Mouse (Mus musculus): ENCODE measurements around the gene H60c. TPM values are rescaled to one million over a fixed set of nuclear protein-coding genes. Genes with fewer than 3 reads are reported as not detected.

The H60c gene
- polyA plus RNA-seq (2012; fragmentation: generic; extraction: Trizol): not detected
- long read RNA-seq, experiment 1: 0 reads
- long read RNA-seq, experiment 2: 0 reads

DNA sequence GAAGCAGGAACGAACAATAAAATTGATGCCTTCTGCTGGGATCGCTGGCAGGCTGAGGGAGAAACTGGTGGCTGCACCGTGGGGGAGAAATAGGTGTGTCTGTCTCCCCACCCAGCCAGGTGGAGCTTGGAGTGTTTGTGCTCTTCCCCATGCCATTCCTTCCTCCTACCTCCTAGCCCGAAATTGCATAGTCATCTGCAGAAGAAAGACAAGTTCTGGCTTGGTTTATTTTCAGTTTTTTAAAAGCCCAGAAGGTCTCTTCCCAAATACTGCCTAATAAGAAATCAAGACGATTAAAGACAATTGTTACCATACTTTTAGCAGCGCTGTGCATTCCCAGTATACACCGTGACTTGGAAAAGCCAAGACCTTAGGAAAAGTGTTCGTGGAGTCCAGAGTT, at the start of gene H60c:
H60c (minus strand) TSS at position 101 of the 400 bp plus-strand sequence.
- H3K4me3 ChIP-seq (ENCODE audit: insufficient read depth, poor library complexity, severe bottlenecking): no peak within 1 kb of the TSS
- no peaks in the 10 kb centered on the region for H3K79me2 ChIP-seq (ENCODE audit: control insufficient read depth, insufficient read depth)
- no peak for TF ChIP-seq CEBPB (IDR thresholded peaks at IDR 0.05; ENCODE audit: low read depth)
- no peak for TF ChIP-seq USF1 (IDR thresholded peaks at IDR 0.05; ENCODE audit: low read depth)
- TF ChIP-seq MAX (IDR thresholded peaks at IDR 0.05): no peak
- peaks cover 6% of the 10 kb centered on the region for H3K27me3 ChIP-seq (ENCODE audit: control insufficient read depth, insufficient read depth, insufficient read length)
- no peak within 1 kb of the TSS for H3ac ChIP-seq (ENCODE audit: control insufficient read depth, insufficient read length, low read depth)
- H3K79me3 ChIP-seq (ENCODE audit: low read depth): no peaks in the 10 kb centered on the region
- H3K36me3 ChIP-seq (ENCODE audit: control insufficient read depth, insufficient read depth): no peaks in the 10 kb centered on the region

DNA sequence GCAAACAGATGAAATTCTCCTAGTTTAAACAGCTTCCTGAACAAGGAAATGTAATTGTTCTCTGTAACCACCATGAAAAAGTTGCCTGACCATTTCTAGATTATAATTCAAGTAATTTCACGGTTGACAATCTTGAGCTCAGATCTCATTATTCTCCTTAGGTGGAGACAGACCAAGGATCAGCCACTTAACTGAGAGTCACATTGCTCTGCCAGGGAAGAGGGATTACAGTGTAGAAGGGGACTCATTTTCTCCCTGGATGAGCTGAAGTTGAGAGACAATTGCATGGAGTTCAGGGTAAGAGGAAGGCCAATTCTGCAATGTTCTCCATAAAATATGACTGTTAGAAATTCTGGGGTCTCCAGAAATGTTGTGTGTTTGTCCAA, 41.2 kb upstream of the H60c start:
- Histone ChIP-seq H3K27me3 (ENCODE audit: control insufficient read depth, insufficient read depth, insufficient read length) (no peaks in the 10 kb centered on the region), H3K79me3 (ENCODE audit: low read depth) (no peaks in the 10 kb centered on the region), H3K79me2 (ENCODE audit: control insufficient read depth, insufficient read depth) (no peaks in the 10 kb centered on the region), H3ac (ENCODE audit: control insufficient read depth, insufficient read length, low read depth) (no peak overlapping the region), H3K4me3 (ENCODE audit: insufficient read depth, poor library complexity, severe bottlenecking) (no peak overlapping the region), H3K36me3 (ENCODE audit: control insufficient read depth, insufficient read depth) (no peaks in the 10 kb centered on the region)
- TF ChIP-seq MYOG (IDR thresholded peaks at IDR 0.05; ENCODE audit: control insufficient read depth, extremely low read depth, insufficient read length) (no peak), USF1 (IDR thresholded peaks at IDR 0.05; ENCODE audit: low read depth) (no peak), CEBPB (IDR thresholded peaks at IDR 0.05; ENCODE audit: low read depth) (no peak)

DNA sequence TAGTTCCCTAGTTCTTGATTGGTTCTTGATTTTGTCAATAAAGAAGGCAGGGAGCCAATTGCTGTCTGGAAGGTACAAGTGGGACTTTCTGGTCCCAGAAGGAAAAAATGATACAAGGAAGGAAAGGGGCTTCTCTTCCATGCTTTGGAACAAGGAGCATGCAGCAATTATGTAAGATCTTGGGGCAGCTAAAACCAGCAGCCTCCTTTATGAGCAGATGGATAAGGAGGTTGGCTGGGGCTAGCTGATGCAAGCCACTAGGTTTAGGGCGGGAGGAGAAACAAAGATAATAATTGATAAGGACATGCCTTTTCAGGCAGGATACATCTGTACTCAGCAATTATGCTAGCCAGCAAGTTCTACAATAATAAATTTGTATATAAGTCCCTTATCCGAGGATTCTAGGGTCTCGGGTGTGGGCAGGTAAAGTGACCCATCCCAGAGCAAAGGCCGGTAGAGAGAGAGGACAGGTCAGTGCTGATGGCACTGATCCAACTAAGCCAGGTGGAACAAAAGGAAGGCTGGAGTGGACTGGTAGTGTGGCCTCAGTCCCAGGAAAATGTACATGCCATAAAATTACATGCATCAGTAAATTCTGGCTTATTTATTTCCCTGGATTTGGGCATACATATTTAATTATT, 40.7 kb upstream of the H60c start:
- no peaks in the 10 kb centered on the region for H3K79me2 ChIP-seq (ENCODE audit: control insufficient read depth, insufficient read depth)
- H3K27me3 ChIP-seq (ENCODE audit: control insufficient read depth, insufficient read depth, insufficient read length): no peaks in the 10 kb centered on the region
- H3ac ChIP-seq (ENCODE audit: control insufficient read depth, insufficient read length, low read depth): no peak overlapping the region
- no peak overlapping the region for H3K4me3 ChIP-seq (ENCODE audit: insufficient read depth, poor library complexity, severe bottlenecking)
- no peaks in the 10 kb centered on the region for H3K79me3 ChIP-seq (ENCODE audit: low read depth)
- no peaks in the 10 kb centered on the region for H3K36me3 ChIP-seq (ENCODE audit: control insufficient read depth, insufficient read depth)
- TF ChIP-seq MAX (IDR thresholded peaks at IDR 0.05) (no peak), CTCF (IDR thresholded peaks at IDR 0.05; ENCODE audit: control insufficient read depth, insufficient read depth, insufficient read length) (no peak), MYOD1 (IDR thresholded peaks at IDR 0.05; ENCODE audit: control insufficient read depth, insufficient read length, low read depth) (no peak), CEBPB (IDR thresholded peaks at IDR 0.05; ENCODE audit: low read depth) (no peak)

GRCm38 (mm10) chr10:3307752-3308151, 40.2 kb upstream of the H60c start:
- Histone ChIP-seq H3ac (ENCODE audit: control insufficient read depth, insufficient read length, low read depth) (no peak overlapping the region), H3K36me3 (ENCODE audit: control insufficient read depth, insufficient read depth) (no peaks in the 10 kb centered on the region)
- TF ChIP-seq FOSL1 (IDR thresholded peaks at IDR 0.05; ENCODE audit: insufficient read depth, low read length, poor library complexity, severe bottlenecking): no peak
- TF ChIP-seq CTCF (IDR thresholded peaks at IDR 0.05; ENCODE audit: control insufficient read depth, insufficient read depth, insufficient read length): no peak
- no peak for TF ChIP-seq MYOD1 (IDR thresholded peaks at IDR 0.05; ENCODE audit: control insufficient read depth, insufficient read length, low read depth)

DNA sequence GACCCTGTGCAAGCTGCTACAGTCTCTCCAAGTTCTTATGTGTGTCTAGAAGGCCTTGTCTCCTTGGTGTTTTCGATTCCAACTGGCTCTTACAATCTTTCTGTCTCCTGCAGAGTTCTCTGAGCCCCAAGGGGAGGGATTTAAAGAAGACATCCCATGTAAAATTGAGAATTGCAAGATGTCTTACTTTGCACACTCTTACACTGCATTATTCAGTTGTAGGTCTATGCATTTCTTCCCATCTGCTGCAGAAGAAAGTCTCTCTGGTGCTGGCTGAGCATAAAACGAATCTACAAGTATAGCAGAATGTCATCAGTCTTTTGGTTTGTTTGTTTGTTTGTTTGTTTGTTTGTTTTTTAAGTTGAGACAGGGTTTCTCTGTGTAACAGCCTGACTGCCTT, 26.4 kb upstream of the H60c start:
- Histone ChIP-seq H3K27me3 (ENCODE audit: control insufficient read depth, insufficient read depth, insufficient read length) (no peaks in the 10 kb centered on the region), H3K79me2 (ENCODE audit: control insufficient read depth, insufficient read depth) (no peaks in the 10 kb centered on the region), H3K36me3 (ENCODE audit: control insufficient read depth, insufficient read depth) (no peaks in the 10 kb centered on the region), H3ac (ENCODE audit: control insufficient read depth, insufficient read length, low read depth) (no peak overlapping the region), H3K4me3 (ENCODE audit: insufficient read depth, poor library complexity, severe bottlenecking) (no peak overlapping the region), H3K79me3 (ENCODE audit: low read depth) (no peaks in the 10 kb centered on the region)
- TF ChIP-seq CEBPB (IDR thresholded peaks at IDR 0.05; ENCODE audit: low read depth): no peak
- TF ChIP-seq MAX (IDR thresholded peaks at IDR 0.05): no peak
- TF ChIP-seq MYOG (IDR thresholded peaks at IDR 0.05; ENCODE audit: control insufficient read depth, extremely low read depth, insufficient read length): no peak
- TF ChIP-seq USF1 (IDR thresholded peaks at IDR 0.05; ENCODE audit: low read depth): no peak
- no peak for TF ChIP-seq FOSL1 (IDR thresholded peaks at IDR 0.05; ENCODE audit: insufficient read depth, low read length, poor library complexity, severe bottlenecking)
- TF ChIP-seq MYOD1 (IDR thresholded peaks at IDR 0.05; ENCODE audit: control insufficient read depth, insufficient read length, low read depth): no peak
- no peak for TF ChIP-seq CTCF (IDR thresholded peaks at IDR 0.05; ENCODE audit: control insufficient read depth, insufficient read depth, insufficient read length)

More at GRCm38 (mm10) chr10:3307752-3308151, 40.2 kb upstream of the H60c start:
- Histone ChIP-seq H3K27me3 (ENCODE audit: control insufficient read depth, insufficient read depth, insufficient read length) (no peaks in the 10 kb centered on the region), H3K4me3 (ENCODE audit: insufficient read depth, poor library complexity, severe bottlenecking) (no peak overlapping the region), H3K79me2 (ENCODE audit: control insufficient read depth, insufficient read depth) (no peaks in the 10 kb centered on the region), H3K79me3 (ENCODE audit: low read depth) (no peaks in the 10 kb centered on the region)

DNA sequence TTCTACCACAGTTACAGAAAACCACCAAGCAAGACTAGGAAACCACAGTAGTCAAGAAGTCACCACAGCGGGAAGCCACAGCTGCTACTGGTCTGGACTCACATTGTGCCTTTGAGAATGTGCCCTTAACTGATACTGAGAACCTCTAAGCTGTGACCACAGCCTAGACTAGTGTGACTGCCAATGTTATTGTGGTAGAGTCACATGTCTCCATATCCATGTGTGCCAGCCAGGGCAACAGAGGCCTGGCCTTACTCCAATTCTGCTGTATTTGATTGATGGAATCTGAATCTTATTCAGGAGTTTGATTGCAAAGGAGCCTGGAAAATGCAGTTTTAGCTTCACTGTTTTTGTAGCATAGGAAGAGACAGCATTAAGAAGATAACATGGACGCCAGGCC, 13.5 kb upstream of the H60c start:
- no peaks in the 10 kb centered on the region for H3K27me3 ChIP-seq (ENCODE audit: control insufficient read depth, insufficient read depth, insufficient read length)
- no peaks in the 10 kb centered on the region for H3K79me2 ChIP-seq (ENCODE audit: control insufficient read depth, insufficient read depth)
- TF ChIP-seq CEBPB (IDR thresholded peaks at IDR 0.05; ENCODE audit: low read depth): no peak
- no peak for TF ChIP-seq CTCF (IDR thresholded peaks at IDR 0.05; ENCODE audit: control insufficient read depth, insufficient read depth, insufficient read length)
- no peak for TF ChIP-seq FOSL1 (IDR thresholded peaks at IDR 0.05; ENCODE audit: insufficient read depth, low read length, poor library complexity, severe bottlenecking)
- TF ChIP-seq MYOD1 (IDR thresholded peaks at IDR 0.05; ENCODE audit: control insufficient read depth, insufficient read length, low read depth): peak; percentile 50
- no peak for TF ChIP-seq MYOG (IDR thresholded peaks at IDR 0.05; ENCODE audit: control insufficient read depth, extremely low read depth, insufficient read length)
- peak; percentile 59 for TF ChIP-seq USF1 (IDR thresholded peaks at IDR 0.05; ENCODE audit: low read depth)
- no peaks in the 10 kb centered on the region for H3K79me3 ChIP-seq (ENCODE audit: low read depth)
- H3K36me3 ChIP-seq (ENCODE audit: control insufficient read depth, insufficient read depth): no peaks in the 10 kb centered on the region
- H3ac ChIP-seq (ENCODE audit: control insufficient read depth, insufficient read length, low read depth): no peak overlapping the region
- no peak overlapping the region for H3K4me3 ChIP-seq (ENCODE audit: insufficient read depth, poor library complexity, severe bottlenecking)

Measured in C2C12 (cell line).